ENCODE assay signal across 8 mouse cellular contexts in genomic region chr7:16614888-16615715, GRCm38 (mm10). TPM values are rescaled to one million over a fixed set of nuclear protein-coding genes. Genes with fewer than 3 reads are reported as not detected.
A peak's percentile ranks its signal among the peaks of the same experiment; 100 is the strongest.
DNase-seq lines count a peak whose midpoint lies in the region; ATAC-seq and TF ChIP-seq lines count a peak whose summit lies in the region.

TSS of gene Arhgap35 (minus strand) at chr7:16614993.

- peak within 1 kb of the TSS; percentile 84 for H3K4me3 ChIP-seq in embryonic facial prominence, embryonic 14.5 days (ENCODE audit: low read depth, low read length)
- peak within 1 kb of the TSS; percentile 89 for H3K4me3 ChIP-seq in heart, adult 2 months
- peak within 1 kb of the TSS; percentile 86 for H3K4me3 ChIP-seq in limb, embryonic 13.5 days
- peak within 1 kb of the TSS; percentile 82 for H3K4me3 ChIP-seq in midbrain, embryonic 16.5 days (ENCODE audit: low read depth, low read length)

- no peaks in the 10 kb centered on the region for H3K79me2 ChIP-seq in heart, adult 2 months (replicated peaks; ENCODE audit: control insufficient read depth, insufficient read depth, low read length)

- peak; percentile 83 for TF ChIP-seq POLR2A in heart, adult 2 months (IDR thresholded peaks at IDR 0.05; ENCODE audit: insufficient read depth, low read depth, low read length)

- H3K9ac ChIP-seq in embryonic facial prominence, embryonic 14.5 days (ENCODE audit: low read depth, low read length) = peak within 1 kb of the TSS; percentile 97
- peak within 1 kb of the TSS; percentile 95 for H3K9ac ChIP-seq in heart, adult 2 months (ENCODE audit: low read depth, low read length)
- peak within 1 kb of the TSS; percentile 97 for H3K9ac ChIP-seq in limb, embryonic 13.5 days
- peak within 1 kb of the TSS; percentile 96 for H3K9ac ChIP-seq in midbrain, embryonic 16.5 days (ENCODE audit: low read depth, low read length)

- intact Hi-C loops in heart, adult 2 months (cut with DNase I) = loop anchor here (5.0 to 10.0 kb wide), 4 partner anchors 93 to 320 kb away; partner anchors contain the start of gene Calm3

- peak within 1 kb of the TSS; percentile 66 for H3K4me2 ChIP-seq in embryonic facial prominence, embryonic 14.5 days (ENCODE audit: low read depth, low read length)
- peak within 1 kb of the TSS; percentile 95 for H3K4me2 ChIP-seq in limb, embryonic 13.5 days (replicated peaks)
- peak within 1 kb of the TSS; percentile 91 for H3K4me2 ChIP-seq in midbrain, embryonic 16.5 days (ENCODE audit: low read length)

- H3K4me1 ChIP-seq in embryonic facial prominence, embryonic 14.5 days (ENCODE audit: control insufficient read depth, insufficient read depth, low read length) = peaks cover 26% of the 10 kb centered on the region
- H3K4me1 ChIP-seq in heart, adult 2 months (ENCODE audit: control insufficient read depth, insufficient read depth, low read length) = peaks cover 16% of the 10 kb centered on the region
- H3K4me1 ChIP-seq in limb, embryonic 13.5 days = peaks cover 53% of the 10 kb centered on the region
- peaks cover 44% of the 10 kb centered on the region for H3K4me1 ChIP-seq in midbrain, embryonic 16.5 days (ENCODE audit: control insufficient read depth, insufficient read depth, low read length)

- H3K36me3 ChIP-seq in embryonic facial prominence, embryonic 14.5 days (ENCODE audit: control insufficient read depth, insufficient read depth, low read length) = no peaks in the 10 kb centered on the region
- peaks cover 12% of the 10 kb centered on the region for H3K36me3 ChIP-seq in heart, adult 2 months (ENCODE audit: control insufficient read depth, insufficient read depth, low read length)
- H3K36me3 ChIP-seq in limb, embryonic 13.5 days = no peaks in the 10 kb centered on the region
- no peaks in the 10 kb centered on the region for H3K36me3 ChIP-seq in midbrain, embryonic 16.5 days (ENCODE audit: control insufficient read depth, insufficient read depth, low read length)

- DNase-seq in 3T3-L1 (ENCODE audit: low read depth, low spot score) = peak; percentile 97
- peak; percentile 97 to 98 for DNase-seq in adrenal gland, postnatal 4 days (ENCODE audit: low spot score in 2 of 2)
- DNase-seq in embryonic facial prominence, embryonic 14.5 days (ENCODE audit: low spot score) = peak; percentile 100
- DNase-seq in heart, adult 2 months = peak; percentile 98 to 100
- peak; percentile 99 for DNase-seq in kidney, adult 8-10 months
- peak; percentile 83 to 93 for DNase-seq in spleen, postnatal 10 days (ENCODE audit: low spot score in 2 of 2)

- H3K9me3 ChIP-seq in embryonic facial prominence, embryonic 14.5 days (ENCODE audit: control insufficient read depth, low read length) = no peaks in the 10 kb centered on the region
- H3K9me3 ChIP-seq in limb, embryonic 13.5 days = no peaks in the 10 kb centered on the region
- no peaks in the 10 kb centered on the region for H3K9me3 ChIP-seq in midbrain, embryonic 16.5 days (replicated peaks; ENCODE audit: control insufficient read depth, low read length, poor library complexity, severe bottlenecking)

- no peak for TF ChIP-seq CTCF in heart, adult 2 months (IDR thresholded peaks at IDR 0.05)

- 1% methylated on average over 29 of the region's 78 CpGs for WGBS in embryonic facial prominence, embryonic 14.5 days
- WGBS in heart, adult 2 months = under 1% methylated on average over 76 of the region's 78 CpGs
- under 1% methylated on average over 72 of the region's 78 CpGs for WGBS in limb, embryonic 13.5 days
- WGBS in midbrain, embryonic 16.5 days = under 1% methylated on average over 77 of the region's 78 CpGs

- ATAC-seq in embryonic facial prominence, embryonic 14.5 days (ENCODE audit: low read depth) = peak; percentile 99
- ATAC-seq in limb, embryonic 13.5 days (ENCODE audit: low FRiP score, low read depth) = peak; percentile 98
- ATAC-seq in midbrain, embryonic 16.5 days = peak; percentile 99

- 0 out of 2 replicates have a peak, but pooled peaks have one; percentile 50 for TF ChIP-seq EP300 in heart, adult 2 months (IDR thresholded peaks at IDR 0.05; ENCODE audit: insufficient read depth, low read depth, low read length)

- no peaks in the 10 kb centered on the region for H3K27me3 ChIP-seq in embryonic facial prominence, embryonic 14.5 days (replicated peaks; ENCODE audit: control insufficient read depth, insufficient read depth, low read length)
- no peaks in the 10 kb centered on the region for H3K27me3 ChIP-seq in heart, adult 2 months (ENCODE audit: control insufficient read depth, insufficient read depth, low read length)
- H3K27me3 ChIP-seq in limb, embryonic 13.5 days = 0 out of 2 replicates have a peak, but pooled peaks cover 3% of the 10 kb centered on the region
- 0 out of 2 replicates have a peak, but pooled peaks cover 2% of the 10 kb centered on the region for H3K27me3 ChIP-seq in midbrain, embryonic 16.5 days (ENCODE audit: control insufficient read depth, insufficient read depth, low read depth, low read length)

- H3K27ac ChIP-seq in embryonic facial prominence, embryonic 14.5 days (replicated peaks; ENCODE audit: low read depth, low read length) = peak within 1 kb of the TSS; percentile 100
- peak within 1 kb of the TSS; percentile 99 for H3K27ac ChIP-seq in heart, adult 2 months
- peak within 1 kb of the TSS; percentile 100 for H3K27ac ChIP-seq in limb, embryonic 13.5 days
- peak within 1 kb of the TSS; percentile 100 for H3K27ac ChIP-seq in midbrain, embryonic 16.5 days (ENCODE audit: low read length)

RNA-seq across cellular contexts. Expression of gene Arhgap35, which starts in this region (rescaled TPM):
- 10 to 100 TPM; 72.2 to 76.0 TPM for total RNA-seq in adrenal gland, postnatal 4 days (2021)
- polyA plus RNA-seq in embryonic facial prominence, embryonic 14.5 days (2014; fragmentation: Nextera tagmentation; extraction: Ambion mirVana) = 22.0 and 23.0 TPM in 2 replicates
- total RNA-seq in heart, adult 2 months (2021) = 10 to 100 TPM; 32.5 to 33.8 TPM
- polyA plus RNA-seq in heart, adult 2 months (2012; rRNA removed) = 15.6 and 22.9 TPM in 2 replicates
- 21.3 and 23.6 TPM in 2 replicates for polyA plus RNA-seq in limb, embryonic 13.5 days (2015; fragmentation: Nextera tagmentation; extraction: Ambion mirVana)
- polyA plus RNA-seq in midbrain, embryonic 16.5 days (2015; fragmentation: Nextera tagmentation; extraction: Ambion mirVana) = 32.2 and 34.7 TPM in 2 replicates

Comparison
In these comparisons a context has a peak if more than half of its experiments do, and no peak if none do; other contexts are left out.
1. Peak in every context shown above with its lines: DNase-seq, ATAC-seq, H3K4me3 ChIP-seq and H3K27ac ChIP-seq.